Mouse (Mus musculus): ENCODE data around the gene Sprr2f. TPM values are rescaled to one million over a fixed set of nuclear protein-coding genes. Genes with fewer than 3 reads are reported as not detected.

Sprr2f gene
- total RNA-seq (2018; cell fraction: chromatin; rRNA removed): not detected
- total RNA-seq (2018; cell fraction: cytosol; rRNA removed): not detected
- not detected for total RNA-seq (2018; cell fraction: nucleus; rRNA removed)
- polyA plus RNA-seq (2018): not detected in 3 replicates

- Histone ChIP-seq H3K79me2 (ENCODE audit: inconsistent target) (no peaks in the 10 kb centered on the region), H3K36me3 (ENCODE audit: inconsistent target) (no peaks in the 10 kb centered on the region), H3K27ac (no peak within 1 kb of the TSS), H3K4me3 (ENCODE audit: inconsistent target) (no peak within 1 kb of the TSS)
- WGBS (ENCODE audit: missing documents): 81% methylated on average over 3 of the region's 3 CpGs
These were observed at the start of gene Sprr2f for GRCm38 (mm10) chr3:92364887-92365286. Gene Sprr2f (plus strand): TSS chr3:92365187.

- H3K79me2 ChIP-seq (ENCODE audit: inconsistent target): no peaks in the 10 kb centered on the region
- 81% methylated on average over 2 of the region's 2 CpGs for WGBS (ENCODE audit: missing documents)
- no peak within 1 kb of the TSS for H3K27ac ChIP-seq
- no peaks in the 10 kb centered on the region for H3K36me3 ChIP-seq (ENCODE audit: inconsistent target)
- no peak within 1 kb of the TSS for H3K4me3 ChIP-seq (ENCODE audit: inconsistent target)
These were observed 48.7 kb upstream of the Sprr2f start, which contains the start of gene Sprr2b for GRCm38 (mm10) chr3:92316320-92316719. Gene Sprr2b (plus strand): TSS chr3:92316620.

GRCm38 (mm10) chr3:92317384-92317783 lies 47.6 kb upstream of the Sprr2f start:
- Histone ChIP-seq H3K4me3 (ENCODE audit: inconsistent target) (no peak overlapping the region), H3K27ac (no peak overlapping the region), H3K79me2 (ENCODE audit: inconsistent target) (no peaks in the 10 kb centered on the region), H3K36me3 (ENCODE audit: inconsistent target) (no peaks in the 10 kb centered on the region)
- WGBS (ENCODE audit: missing documents): 82% methylated on average over 2 of the region's 2 CpGs

GRCm38 (mm10) chr3:92336278-92336677 lies 28.7 kb upstream of the Sprr2f start:
- Histone ChIP-seq H3K27ac (no peak overlapping the region), H3K36me3 (ENCODE audit: inconsistent target) (no peaks in the 10 kb centered on the region), H3K79me2 (ENCODE audit: inconsistent target) (no peaks in the 10 kb centered on the region), H3K4me3 (ENCODE audit: inconsistent target) (no peak overlapping the region)
- WGBS (ENCODE audit: missing documents): 91% methylated on average over 1 of the region's 1 CpGs

- Histone ChIP-seq H3K79me2 (ENCODE audit: inconsistent target) (no peaks in the 10 kb centered on the region), H3K4me3 (ENCODE audit: inconsistent target) (no peak within 1 kb of the TSS), H3K27ac (no peak within 1 kb of the TSS), H3K36me3 (ENCODE audit: inconsistent target) (no peaks in the 10 kb centered on the region)
- WGBS (ENCODE audit: missing documents): 93% methylated on average over 5 of the region's 5 CpGs
These were observed 26.1 kb upstream of the Sprr2f start, which contains the start of gene Sprr2d for GRCm38 (mm10) chr3:92338840-92339239. Gene Sprr2d (plus strand): TSS chr3:92339140.

- no peak within 1 kb of the TSS for H3K27ac ChIP-seq
- no peaks in the 10 kb centered on the region for H3K36me3 ChIP-seq (ENCODE audit: inconsistent target)
- WGBS (ENCODE audit: missing documents): 80% methylated on average over 2 of the region's 2 CpGs
- H3K79me2 ChIP-seq (ENCODE audit: inconsistent target): no peaks in the 10 kb centered on the region
- no peak within 1 kb of the TSS for H3K4me3 ChIP-seq (ENCODE audit: inconsistent target)
These were observed 13.1 kb upstream of the Sprr2f start, which contains the start of gene Sprr2e for GRCm38 (mm10) chr3:92351843-92352242. Gene Sprr2e (plus strand): TSS chr3:92352143.

GRCm38 (mm10) chr3:92361619-92362018 lies 3.4 kb upstream of the Sprr2f start:
- no peak overlapping the region for H3K4me3 ChIP-seq (ENCODE audit: inconsistent target)
- no peak overlapping the region for H3K27ac ChIP-seq
- H3K36me3 ChIP-seq (ENCODE audit: inconsistent target): no peaks in the 10 kb centered on the region
- H3K79me2 ChIP-seq (ENCODE audit: inconsistent target): no peaks in the 10 kb centered on the region

- WGBS (ENCODE audit: missing documents): 69% methylated on average over 2 of the region's 2 CpGs
- Histone ChIP-seq H3K4me3 (ENCODE audit: inconsistent target) (no peak overlapping the region), H3K27ac (no peak overlapping the region)
These were observed 8.6 kb downstream of the Sprr2f start for GRCm38 (mm10) chr3:92373613-92374012.

GRCm38 (mm10) chr3:92385385-92385784 lies 20.4 kb downstream of the Sprr2f start, which contains the start of gene Sprr2h:
Gene Sprr2h (plus strand): TSS chr3:92385685.
- Histone ChIP-seq H3K79me2 (ENCODE audit: inconsistent target) (no peaks in the 10 kb centered on the region), H3K4me3 (ENCODE audit: inconsistent target) (no peak within 1 kb of the TSS), H3K36me3 (ENCODE audit: inconsistent target) (no peaks in the 10 kb centered on the region), H3K27ac (no peak within 1 kb of the TSS)
- WGBS (ENCODE audit: missing documents): 60% methylated on average over 1 of the region's 1 CpGs

More at GRCm38 (mm10) chr3:92373613-92374012, 8.6 kb downstream of the Sprr2f start:
- Histone ChIP-seq H3K36me3 (ENCODE audit: inconsistent target) (no peaks in the 10 kb centered on the region), H3K79me2 (ENCODE audit: inconsistent target) (no peaks in the 10 kb centered on the region)

- Histone ChIP-seq H3K27ac (no peak overlapping the region), H3K4me3 (ENCODE audit: inconsistent target) (no peak overlapping the region), H3K36me3 (ENCODE audit: inconsistent target) (no peaks in the 10 kb centered on the region), H3K79me2 (ENCODE audit: inconsistent target) (no peaks in the 10 kb centered on the region)
- WGBS (ENCODE audit: missing documents): 0% methylated on average over 1 of the region's 1 CpGs
These were observed 29.3 kb downstream of the Sprr2f start for GRCm38 (mm10) chr3:92394301-92394700.

GRCm38 (mm10) chr3:92407691-92408090 lies 42.7 kb downstream of the Sprr2f start, which contains the start of gene Sprr2i:
Gene Sprr2i (plus strand): TSS chr3:92407991.
- Histone ChIP-seq H3K36me3 (ENCODE audit: inconsistent target) (no peaks in the 10 kb centered on the region), H3K4me3 (ENCODE audit: inconsistent target) (no peak within 1 kb of the TSS), H3K79me2 (ENCODE audit: inconsistent target) (no peaks in the 10 kb centered on the region), H3K27ac (no peak within 1 kb of the TSS)
- WGBS (ENCODE audit: missing documents): 97% methylated on average over 2 of the region's 2 CpGs

Other genes with a start within 250 kb of the Sprr2f start
- not detected in 3 replicates for gene Prr9, start 241.2 kb upstream of the Sprr2f start, polyA plus RNA-seq (2018)
- gene Lelp1, start 222.4 kb upstream of the Sprr2f start, polyA plus RNA-seq (2018): not detected in 3 replicates
- not detected in 3 replicates for gene Sprr2a1, start 149.4 kb upstream of the Sprr2f start, polyA plus RNA-seq (2018)
- not detected in 3 replicates for gene Sprr2a2, start 149.3 kb upstream of the Sprr2f start, polyA plus RNA-seq (2018)
- not detected in 3 replicates for gene Sprr2a3, start 79.8 kb upstream of the Sprr2f start, polyA plus RNA-seq (2018)
- not detected in 3 replicates for gene Sprr2b, start 48.6 kb upstream of the Sprr2f start, polyA plus RNA-seq (2018)
- not detected in 3 replicates for gene Sprr2d, start 26.0 kb upstream of the Sprr2f start, polyA plus RNA-seq (2018)
- not detected in 3 replicates for gene Sprr2e, start 13.0 kb upstream of the Sprr2f start, polyA plus RNA-seq (2018)
- not detected in 3 replicates for gene Sprr2h, start 20.5 kb downstream of the Sprr2f start, polyA plus RNA-seq (2018)
- not detected in 3 replicates for gene Sprr2i, start 42.8 kb downstream of the Sprr2f start, polyA plus RNA-seq (2018)
- gene Sprr2j-ps, start 52.9 kb downstream of the Sprr2f start, polyA plus RNA-seq (2018): not detected in 3 replicates
- 0.59 to 4.8 TPM (median 3.2 TPM) in 3 replicates for gene Gm9774, start 64.2 kb downstream of the Sprr2f start, polyA plus RNA-seq (2018)
- not detected in 3 replicates for gene Sprr2k, start 67.4 kb downstream of the Sprr2f start, polyA plus RNA-seq (2018)
- not detected in 3 replicates for gene Sprr1b, start 73.6 kb downstream of the Sprr2f start, polyA plus RNA-seq (2018)
- gene Sprr3, start 93.5 kb downstream of the Sprr2f start, polyA plus RNA-seq (2018): not detected in 3 replicates
- gene Sprr1a, start 120.7 kb downstream of the Sprr2f start, polyA plus RNA-seq (2018): not detected in 3 replicates
- not detected in 3 replicates for gene Sprr4, start 135.3 kb downstream of the Sprr2f start, polyA plus RNA-seq (2018)
- not detected in 3 replicates for gene 2310046K23Rik, start 169.3 kb downstream of the Sprr2f start, polyA plus RNA-seq (2018)
- gene Ivl, start 208.5 kb downstream of the Sprr2f start, polyA plus RNA-seq (2018): not detected in 3 replicates
- not detected in 3 replicates for gene Smcp, start 223.8 kb downstream of the Sprr2f start, polyA plus RNA-seq (2018)
- not detected in 3 replicates for gene 2210017I01Rik, start 242.3 kb downstream of the Sprr2f start, polyA plus RNA-seq (2018)

Measured in macrophage (primary cell).